Mouse (Mus musculus): ENCODE measurements at regions not wholly inside any gene's neighbourhood (a gene's known extent, or its start where the extent isn't known, plus 50 kb on each side); places are given as distances from the start of the nearest gene placed in this dataset.

- DNase-seq, result peak; percentile 38
Measured at GRCm38 (mm10) chr2:61453490-61454281, 124.7 kb upstream of the Tank start.

- DNase-seq, result no peak
Measured at GRCm38 (mm10) chr2:61452581-61452980, 125.8 kb upstream of the Tank start.

GRCm38 (mm10) chr2:61450731-61451130 lies 127.7 kb upstream of the Tank start:
- no peak for DNase-seq

- DNase-seq, result no peak
Measured at GRCm38 (mm10) chr2:61436591-61436990, 141.8 kb upstream of the Tank start.

DNA sequence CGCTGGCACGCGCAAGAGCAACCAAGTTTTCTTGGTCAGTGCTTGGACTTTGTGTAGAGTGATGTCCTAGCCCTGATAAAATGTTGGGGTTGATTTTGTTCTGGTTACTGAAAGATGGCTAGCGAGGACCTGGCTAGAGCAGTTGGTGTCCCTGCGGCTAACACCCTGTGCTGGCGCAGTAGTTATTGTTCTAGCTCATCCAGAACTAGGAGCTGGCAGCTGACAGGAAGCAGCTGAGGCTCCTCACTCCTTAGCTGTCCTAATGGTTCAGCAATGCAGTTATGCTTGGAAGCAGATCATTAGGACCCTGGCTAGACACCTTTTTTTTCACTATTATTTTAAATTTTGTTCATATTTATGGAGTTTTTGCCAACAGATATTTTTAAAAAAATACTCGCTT lies 170.5 kb upstream of the Tank start:
- no peak for DNase-seq

- no peak for DNase-seq
Measured at GRCm38 (mm10) chr2:61406104-61406751, 172.2 kb upstream of the Tank start.

- no peak for DNase-seq
Measured at GRCm38 (mm10) chr2:61405261-61405660, 173.1 kb upstream of the Tank start.

DNA sequence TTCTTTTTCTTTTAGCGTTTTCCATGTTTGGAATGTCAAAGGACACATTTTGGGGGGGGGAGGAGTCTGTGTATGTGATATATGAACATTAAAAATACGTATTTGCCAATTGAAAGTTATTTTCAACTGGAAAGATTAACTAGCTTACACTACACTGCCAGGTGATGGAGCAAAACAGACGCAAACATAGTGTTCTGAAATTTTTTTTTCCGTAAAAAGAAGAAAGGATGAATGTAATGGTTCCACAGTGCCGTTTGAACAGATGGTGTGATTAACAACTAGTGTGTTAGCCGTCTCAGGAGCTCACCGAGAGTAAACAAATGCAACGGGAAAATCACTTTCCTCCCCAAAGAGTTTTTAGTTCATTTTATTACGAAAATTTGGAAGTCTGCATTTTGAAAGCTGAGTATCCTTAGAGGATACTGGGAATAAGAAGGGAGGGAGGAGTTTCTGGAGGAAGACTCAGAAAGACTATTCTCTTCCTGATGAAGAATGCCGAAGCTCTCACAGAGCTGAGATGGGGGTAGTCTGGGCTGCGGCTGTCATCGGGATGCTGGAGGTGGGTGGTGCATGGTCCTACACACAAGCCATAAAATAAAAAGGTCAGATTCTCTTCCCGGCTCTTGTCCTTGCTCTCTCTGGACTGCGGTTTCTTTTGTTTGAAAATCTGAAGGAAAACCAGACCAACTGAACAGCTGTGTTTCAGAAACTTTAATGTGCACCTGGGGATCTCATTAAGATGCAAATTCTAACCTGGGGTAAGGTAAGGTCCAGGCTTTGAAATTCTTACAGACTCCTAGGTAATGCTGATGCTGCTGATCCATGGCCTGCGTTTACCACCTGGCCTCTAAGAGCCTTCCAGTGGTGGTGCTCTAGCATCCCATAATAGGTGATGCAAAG lies 175.5 kb upstream of the Tank start:
- no peak for DNase-seq

DNA sequence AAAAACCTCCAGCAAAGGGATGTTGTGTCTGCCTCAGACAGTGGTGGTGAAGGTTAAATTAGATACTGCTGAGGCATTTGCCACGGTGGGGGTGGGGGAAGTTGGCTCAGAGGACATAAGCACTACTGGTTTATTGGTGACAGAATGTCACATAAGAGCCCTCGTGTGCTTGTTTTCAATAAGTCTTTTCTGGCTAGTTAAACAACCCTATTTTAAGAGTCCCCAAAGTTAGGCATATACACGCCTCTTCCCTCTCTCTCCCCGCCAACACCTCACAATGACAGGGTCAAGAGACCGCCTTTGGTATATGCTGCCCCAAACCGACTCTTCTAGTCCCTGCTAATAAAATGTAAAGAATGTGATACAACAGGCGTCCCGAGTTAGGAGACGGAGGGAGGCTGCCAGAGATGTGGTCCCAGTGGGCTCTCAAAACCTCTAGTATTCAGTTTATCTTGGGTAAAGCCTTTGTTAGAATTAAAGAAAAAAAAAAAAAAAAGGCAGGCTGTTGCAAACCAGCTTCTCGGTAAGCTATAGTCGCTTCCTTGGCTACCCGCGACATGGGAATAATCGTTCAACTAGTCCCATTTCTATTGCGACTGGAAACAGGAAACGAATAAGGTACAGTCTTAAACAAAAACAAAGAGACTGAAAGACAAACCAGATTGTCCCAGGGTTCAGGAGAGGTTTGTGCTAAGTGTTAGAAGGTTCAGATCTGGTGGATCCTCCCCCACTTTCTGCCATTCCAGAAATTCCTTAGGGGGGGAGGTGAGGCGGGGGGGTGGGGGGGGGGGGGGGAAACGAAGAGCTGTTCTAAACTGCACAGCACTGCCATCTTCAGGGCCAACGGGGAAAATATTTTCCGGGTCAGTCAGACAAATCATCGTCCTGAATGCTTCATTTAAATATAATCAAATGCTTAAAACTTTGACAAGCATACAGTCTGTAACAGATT lies 176.5 kb upstream of the Tank start:
- peak; percentile 84 for DNase-seq

DNA sequence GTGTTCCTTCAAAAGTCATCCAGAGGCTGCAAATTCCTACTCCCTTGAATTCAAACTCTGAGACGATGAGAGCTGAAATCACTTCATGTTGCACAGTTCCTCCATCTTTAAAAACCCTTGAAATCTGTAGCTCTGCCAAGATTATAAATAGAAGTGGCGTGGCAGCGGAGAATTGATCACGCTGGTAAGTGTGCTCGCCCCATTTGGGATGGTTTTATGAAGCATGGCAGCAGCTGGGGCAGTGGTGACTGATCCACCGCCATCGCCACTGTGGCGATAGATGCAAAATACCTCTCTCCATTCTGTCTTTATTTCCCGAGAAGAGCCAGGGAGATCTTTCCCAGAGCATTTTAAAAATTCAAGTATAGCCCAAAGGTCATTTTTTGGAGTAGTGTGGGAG lies 179.8 kb upstream of the Tank start:
- no peak for DNase-seq

- DNase-seq, result no peak
Measured at GRCm38 (mm10) chr2:61389622-61390021, 188.8 kb upstream of the Tank start.

DNA sequence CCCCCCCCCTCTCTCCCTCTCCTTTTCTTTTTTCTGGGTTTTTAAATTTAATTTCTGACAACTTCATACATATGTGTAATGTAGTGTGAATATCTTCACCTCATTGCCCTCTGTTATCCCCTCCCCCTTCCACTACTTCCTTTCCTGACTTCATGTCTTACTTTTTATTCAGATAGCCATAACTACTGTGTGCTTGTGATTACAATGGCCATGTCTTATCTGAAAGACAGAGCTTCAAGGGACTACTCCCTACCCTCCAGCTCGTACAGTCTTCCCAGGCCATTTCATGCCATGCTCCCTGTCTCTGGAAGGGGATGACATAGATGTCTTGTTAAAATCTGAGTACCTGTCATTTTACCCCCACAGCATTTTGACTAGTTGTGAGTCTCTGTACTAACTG lies 189.2 kb upstream of the Tank start:
- no peak for DNase-seq

- no peak for DNase-seq
Measured at GRCm38 (mm10) chr2:61387561-61387960, 190.8 kb upstream of the Tank start.

- no peak for DNase-seq
Measured at GRCm38 (mm10) chr2:61386966-61387365, 191.4 kb upstream of the Tank start.

GRCm38 (mm10) chr2:61384467-61384866 lies 193.9 kb upstream of the Tank start:
- no peak for DNase-seq

GRCm38 (mm10) chr2:61383744-61384295 lies 194.6 kb upstream of the Tank start:
- DNase-seq, result no peak

- no peak for DNase-seq
Measured at GRCm38 (mm10) chr2:61379076-61379475, 199.3 kb upstream of the Tank start.

DNA sequence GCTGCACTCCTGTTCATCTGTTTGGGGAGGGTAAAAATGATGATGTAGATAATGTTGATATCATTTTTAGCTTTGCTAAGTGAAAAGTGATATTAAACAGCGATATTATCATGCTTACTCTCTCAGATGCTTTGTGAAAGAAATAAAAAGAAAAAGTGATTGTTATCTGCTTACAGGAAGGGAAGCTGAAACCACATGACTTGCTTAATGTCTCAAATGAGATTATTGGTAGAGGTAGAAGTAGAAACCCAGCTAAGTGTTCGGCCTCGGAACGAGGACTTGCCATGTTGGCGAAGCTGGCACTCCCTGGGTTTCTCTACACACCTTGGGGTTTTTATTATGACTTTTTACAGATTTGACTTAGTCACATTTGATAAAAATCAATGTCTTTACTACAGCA lies 200.1 kb upstream of the Tank start:
- no peak for DNase-seq

GRCm38 (mm10) chr2:61377756-61378155 lies 200.6 kb upstream of the Tank start:
- DNase-seq, result no peak

GRCm38 (mm10) chr2:61362606-61363005 lies 215.8 kb upstream of the Tank start:
- DNase-seq, result no peak

DNA sequence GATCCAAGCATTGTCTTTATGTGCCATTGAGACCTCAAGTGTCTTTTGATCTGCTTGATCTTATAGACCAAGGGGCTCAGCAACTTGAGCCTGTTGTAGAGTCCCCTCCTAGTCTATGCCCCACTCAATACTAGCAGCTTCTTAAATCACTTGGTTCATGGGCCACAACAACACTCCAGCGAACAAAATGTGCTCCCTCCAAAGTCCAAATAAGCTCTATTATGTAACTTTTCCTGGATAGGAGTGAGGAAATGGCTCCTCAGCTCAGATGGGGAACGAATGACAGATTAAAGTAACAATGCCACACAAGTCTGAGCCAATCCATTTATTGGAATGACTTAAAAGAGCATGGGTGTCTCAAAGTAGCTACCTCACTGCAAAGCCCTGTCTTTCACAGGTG lies 217.0 kb upstream of the Tank start:
- no peak for DNase-seq
